Mouse (Mus musculus) lung, adult 2 months (tissue): Measurements from ENCODE around the gene Iqcn. TPM values are rescaled to one million over a fixed set of nuclear protein-coding genes. Genes with fewer than 3 reads are reported as not detected.
A peak's percentile ranks its signal among the peaks of the same experiment; 100 is the strongest.

Experiments used
- DNase-seq: peaks from one replicate; pipeline ENCODE4 v3.0.0; 2022
- H3K4me1 ChIP-seq: fragments of 200-500 bp; 2 replicates; pipeline ENCODE4 v1.6.1; 2011; ENCODE audit warnings: low read length; ENCODE audit not compliant: control insufficient read depth, insufficient read depth
- H3K4me3 ChIP-seq: fragments of 200-500 bp; replicated peaks from 2 replicates; pipeline ENCODE3; 2011; ENCODE audit warnings: low read depth, mild to moderate bottlenecking, control low read depth, low read length; ENCODE audit errors: extremely low read depth
- CTCF ChIP-seq: fragments of 200-500 bp; IDR thresholded peaks from 2 replicates; pipeline ENCODE4 v1.5.1; 2011; ENCODE audit warnings: mild to moderate bottlenecking, low read length, control low read depth; ENCODE audit not compliant: insufficient read depth
- POLR2A ChIP-seq: fragments of 200-500 bp; IDR thresholded peaks from 2 replicates; pipeline ENCODE4 v1.6.1; 2011; ENCODE audit warnings: low read depth, mild to moderate bottlenecking, control low read depth, low read length, borderline replicate concordance; ENCODE audit errors: extremely low read depth
- WGBS: fragments of 180-500 bp; shearing (Covaris S2); methylation state at CpG from one replicate; pipeline ENCODE4 v1.1.7; 2018; 5-methylcytosine and 5-hydroxymethylcytosine counted together
- polyA plus RNA-seq: library from polyadenylated mRNA; depleted of rRNA; stranded (reverse); fragments of >200 nt; gene quantifications from 2 replicates; pipeline ENCODE4 v1.2.3, GENCODE M21; 2012

Gene Iqcn
- polyA plus RNA-seq, 1 experiment: not detected

DNA sequence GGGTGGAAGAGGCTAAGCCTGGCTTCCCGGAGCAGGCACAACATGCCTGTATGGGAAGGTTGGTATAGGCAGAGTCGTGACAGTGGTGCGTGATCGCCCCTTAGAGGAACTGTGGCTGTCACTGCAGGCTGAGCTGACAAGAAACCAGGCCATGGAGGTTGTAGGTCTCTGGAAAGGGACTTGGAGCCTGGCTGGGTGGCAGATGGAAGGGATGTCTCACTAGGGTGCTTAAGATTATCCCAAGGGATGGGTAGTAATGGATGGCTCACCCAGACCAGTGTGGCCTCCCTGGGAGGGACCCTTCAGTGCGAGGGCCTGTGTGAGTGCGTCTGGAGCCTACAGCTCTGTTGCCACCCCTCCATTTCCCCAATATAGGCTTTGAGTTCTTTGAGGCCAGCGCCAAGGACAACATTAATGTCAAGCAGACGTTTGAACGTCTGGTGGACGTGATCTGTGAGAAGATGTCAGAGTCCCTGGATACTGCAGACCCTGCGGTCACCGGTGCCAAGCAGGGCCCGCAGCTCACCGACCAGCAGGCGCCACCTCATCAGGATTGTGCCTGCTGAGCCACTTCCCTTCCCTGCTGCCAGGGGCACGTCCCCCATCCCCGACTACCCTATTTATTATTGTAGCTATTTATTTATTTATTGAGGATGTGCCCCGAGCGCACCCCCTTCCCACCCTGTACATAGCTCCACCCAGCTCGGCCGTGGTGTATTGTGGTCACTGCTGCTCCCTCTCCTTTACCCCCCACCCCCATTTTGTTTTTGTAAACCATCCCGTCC lies 54.5 kb downstream of the Iqcn start:
- H3K4me1 ChIP-seq: peaks cover 24% of the 10 kb centered on the region
- H3K4me3 ChIP-seq: no peak overlapping the region
- TF ChIP-seq POLR2A (peak; percentile 4; the same call in 1 of the 2 replicates), CTCF (peak; percentile 67)
- WGBS: 72% methylated on average over 22 of the region's 22 CpGs
- DNase-seq: no peak

DNA sequence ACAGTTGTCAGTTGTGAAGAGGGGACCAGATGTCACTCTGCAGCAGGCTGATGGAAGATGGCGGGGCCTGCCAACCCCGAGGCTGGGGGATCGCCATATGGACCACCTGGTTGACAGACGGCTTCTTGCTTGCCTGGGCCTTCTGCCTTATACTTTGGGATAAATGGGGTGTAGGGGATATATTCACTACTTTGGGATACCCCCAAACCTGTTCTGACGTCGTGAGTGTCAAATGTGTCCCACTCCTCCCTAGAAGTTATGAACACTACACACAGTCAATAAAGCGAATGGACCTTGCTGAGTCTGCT lies 55.0 kb downstream of the Iqcn start:
- peaks cover 21% of the 10 kb centered on the region for H3K4me1 ChIP-seq
- TF ChIP-seq POLR2A: no peak
- TF ChIP-seq CTCF: no peak
- H3K4me3 ChIP-seq: no peak overlapping the region
- 83% methylated on average over 7 of the region's 7 CpGs for WGBS
- no peak for DNase-seq

DNA sequence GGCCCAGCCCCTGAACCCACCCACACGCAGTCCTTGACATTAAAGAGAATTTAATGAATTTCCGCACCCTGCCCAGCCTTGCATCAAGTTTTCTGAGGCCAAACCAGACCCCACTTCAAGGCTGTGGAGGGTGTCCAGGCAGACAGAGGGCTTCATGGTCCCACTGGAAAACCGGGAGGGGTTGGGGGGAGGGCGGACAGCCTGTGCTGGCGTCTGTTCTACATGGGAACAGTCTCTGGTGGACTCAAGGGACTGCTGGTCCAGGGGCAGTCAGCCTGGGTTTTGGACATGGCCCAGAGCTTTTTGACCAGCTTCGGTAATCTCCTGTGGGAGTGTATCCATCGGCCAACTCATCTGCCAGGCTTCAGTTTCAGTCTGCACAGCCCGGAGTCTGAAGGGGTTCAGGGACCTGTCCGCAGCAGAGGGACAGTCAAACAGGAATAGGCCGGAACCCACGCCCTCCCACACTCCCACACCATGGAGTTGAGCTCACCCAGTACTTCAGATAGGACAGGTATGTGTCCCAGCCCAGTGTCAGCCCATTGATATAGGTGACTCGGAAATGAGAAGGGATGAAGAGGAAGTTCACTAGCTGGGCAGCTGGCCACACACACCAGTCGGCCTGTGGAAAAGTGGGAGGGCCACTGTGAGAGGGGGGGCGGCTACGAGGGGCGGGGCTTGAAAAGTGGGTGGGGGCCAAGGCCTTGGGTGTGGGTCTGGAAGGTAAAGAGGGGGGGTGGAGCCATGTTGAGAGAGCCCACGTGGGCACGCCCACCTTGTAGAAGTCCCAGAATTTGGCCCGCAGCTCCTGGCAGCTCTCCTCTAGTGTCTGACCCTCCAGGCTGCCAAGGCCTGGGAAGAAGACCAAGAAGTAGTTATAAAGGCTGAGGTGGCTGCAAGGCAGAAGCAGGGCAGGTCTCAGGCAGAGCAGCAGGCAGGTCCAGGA lies 55.6 kb downstream of the Iqcn start:
- peak; percentile 64 for DNase-seq
- TF ChIP-seq CTCF (no peak), POLR2A (peak; percentile 52; the same call in 1 of the 2 replicates)
- Histone ChIP-seq H3K4me1 (peaks cover 16% of the 10 kb centered on the region), H3K4me3 (no peak overlapping the region)
- 48% methylated on average over 19 of the region's 19 CpGs for WGBS

DNA sequence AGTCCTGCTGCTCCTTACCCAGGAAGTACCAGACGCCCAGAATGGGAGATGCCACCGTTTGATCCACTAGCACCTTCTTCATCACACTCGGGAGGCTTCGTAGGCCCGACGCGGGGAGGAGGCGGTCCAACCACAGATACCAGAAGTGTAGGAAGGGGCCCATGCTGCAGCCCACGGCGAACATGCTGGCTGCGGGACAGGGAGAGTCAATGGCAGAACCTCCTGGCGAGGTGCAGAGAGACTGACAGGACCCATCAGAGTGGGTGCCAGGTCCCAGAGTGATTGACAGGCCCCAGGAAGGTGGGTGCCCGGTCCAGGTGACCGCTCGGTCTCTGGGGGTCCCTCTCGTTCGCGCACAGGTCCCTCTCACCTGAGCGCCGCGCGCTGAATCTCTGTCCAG lies 57.1 kb downstream of the Iqcn start:
- H3K4me3 ChIP-seq: peak overlapping the region; percentile 83
- WGBS: under 1% methylated on average over 22 of the region's 22 CpGs
- no peak for DNase-seq
- TF ChIP-seq POLR2A (no peak), CTCF (no peak)
- H3K4me1 ChIP-seq: peaks cover 13% of the 10 kb centered on the region

DNA sequence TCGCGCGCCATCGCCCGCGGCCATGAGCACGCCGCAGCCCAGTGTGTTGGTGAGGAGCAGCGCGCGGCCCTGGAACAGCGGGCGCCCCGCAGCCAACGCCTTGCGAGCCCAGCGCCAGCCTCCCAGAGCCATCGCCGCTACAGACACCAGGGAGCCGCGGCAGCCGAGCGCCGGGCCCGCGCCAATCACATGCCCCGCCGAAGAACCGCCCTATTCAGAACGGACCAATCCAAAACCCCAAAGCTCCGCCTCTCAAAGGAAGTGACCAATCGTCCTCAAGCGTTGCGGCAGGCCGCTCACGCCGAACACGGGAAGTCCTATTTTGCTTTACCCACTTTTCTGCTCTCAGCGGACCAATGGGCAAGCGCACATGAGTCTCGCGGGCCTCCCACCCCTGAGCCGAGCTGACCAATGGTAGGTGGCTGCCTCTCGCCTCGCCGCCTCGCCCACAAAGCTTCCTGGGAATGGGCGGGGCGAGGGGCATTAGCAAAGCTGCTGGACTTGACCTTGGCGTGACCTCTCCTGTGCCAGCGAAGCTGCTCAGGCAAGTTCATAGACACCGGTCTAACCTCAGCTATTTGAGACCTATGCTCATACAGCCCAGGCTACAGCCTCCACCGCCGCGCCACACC lies 57.6 kb downstream of the Iqcn start, which contains the start of gene Mpv17l2:
Gene Mpv17l2 (minus strand): TSS at position 172 of the 632 bp plus-strand sequence.
- under 1% methylated on average over 55 of the region's 55 CpGs for WGBS
- H3K4me3 ChIP-seq: peak within 1 kb of the TSS; percentile 83
- H3K4me1 ChIP-seq: peaks cover 14% of the 10 kb centered on the region
- TF ChIP-seq CTCF (no peak), POLR2A (peak; percentile 46; the same call in 1 of the 2 replicates)
- DNase-seq: peak; percentile 94

DNA sequence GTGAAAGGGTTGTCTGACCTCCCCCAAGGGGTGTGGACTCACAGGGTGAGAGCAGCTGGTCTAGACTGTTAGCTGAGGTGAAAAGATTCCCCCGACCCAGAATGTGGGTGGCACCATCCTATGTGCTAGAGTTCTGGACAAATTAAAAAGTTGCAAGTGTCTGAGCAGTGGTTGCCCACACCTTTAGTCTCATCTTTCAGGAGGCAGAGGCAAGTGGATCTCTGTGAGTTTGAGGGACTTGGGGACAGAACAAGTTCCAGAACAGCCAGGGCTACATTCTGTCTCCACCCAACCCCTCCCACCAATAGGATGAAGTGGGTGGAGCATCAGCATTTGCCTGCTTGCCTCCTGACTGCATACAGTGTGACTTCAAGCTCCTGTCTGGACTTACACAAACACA lies 58.9 kb downstream of the Iqcn start:
- no peak for DNase-seq
- H3K4me3 ChIP-seq: no peak overlapping the region
- WGBS: 65% methylated on average over 1 of the region's 1 CpGs
- no peak for TF ChIP-seq CTCF
- no peak for TF ChIP-seq POLR2A
- peaks cover 25% of the 10 kb centered on the region for H3K4me1 ChIP-seq

DNA sequence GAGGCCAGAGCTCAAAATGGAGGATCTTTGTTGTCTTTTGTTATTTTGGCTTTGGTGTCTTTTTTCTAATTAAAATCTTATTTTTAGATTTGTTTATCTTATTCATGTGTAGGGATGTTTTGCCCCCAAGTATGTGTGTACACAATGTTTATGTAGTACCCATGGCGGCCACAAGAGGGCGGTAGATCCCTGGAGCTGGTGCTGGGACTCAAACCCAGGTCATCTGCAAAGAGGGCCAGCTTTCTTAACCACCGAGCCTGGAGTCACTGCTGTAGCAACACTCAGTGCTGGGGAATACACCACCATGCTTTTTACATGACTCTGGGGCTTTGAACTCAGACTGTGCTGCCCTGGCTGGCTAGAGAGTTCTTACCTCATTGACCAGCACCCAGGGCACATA lies 60.1 kb downstream of the Iqcn start:
- H3K4me1 ChIP-seq: peaks cover 25% of the 10 kb centered on the region
- H3K4me3 ChIP-seq: no peak overlapping the region
- peak; percentile 53 for DNase-seq
- WGBS: 8% methylated on average over 3 of the region's 3 CpGs
- TF ChIP-seq POLR2A: no peak
- TF ChIP-seq CTCF: peak; percentile 71

DNA sequence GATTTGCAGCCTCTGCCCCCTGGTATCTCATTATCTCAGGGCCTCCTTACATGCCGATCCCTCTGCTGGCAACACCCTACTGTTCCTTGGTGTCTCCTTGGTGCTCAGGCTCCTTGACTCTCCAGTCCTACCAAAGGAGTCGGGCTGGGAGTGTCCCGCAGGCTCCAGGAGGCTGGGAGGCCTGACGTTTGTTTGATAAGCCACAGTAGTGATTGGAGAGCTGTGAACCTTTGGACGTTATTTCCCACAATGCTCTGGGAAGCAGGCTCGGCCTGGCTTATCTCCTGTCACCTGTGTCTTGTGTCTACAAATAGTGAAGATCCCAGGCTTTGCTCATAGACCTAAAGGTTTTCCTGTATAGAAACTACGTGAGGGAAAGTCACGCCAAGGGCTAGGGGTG lies 60.8 kb downstream of the Iqcn start:
- TF ChIP-seq POLR2A: no peak
- TF ChIP-seq CTCF: no peak
- 73% methylated on average over 8 of the region's 8 CpGs for WGBS

DNA sequence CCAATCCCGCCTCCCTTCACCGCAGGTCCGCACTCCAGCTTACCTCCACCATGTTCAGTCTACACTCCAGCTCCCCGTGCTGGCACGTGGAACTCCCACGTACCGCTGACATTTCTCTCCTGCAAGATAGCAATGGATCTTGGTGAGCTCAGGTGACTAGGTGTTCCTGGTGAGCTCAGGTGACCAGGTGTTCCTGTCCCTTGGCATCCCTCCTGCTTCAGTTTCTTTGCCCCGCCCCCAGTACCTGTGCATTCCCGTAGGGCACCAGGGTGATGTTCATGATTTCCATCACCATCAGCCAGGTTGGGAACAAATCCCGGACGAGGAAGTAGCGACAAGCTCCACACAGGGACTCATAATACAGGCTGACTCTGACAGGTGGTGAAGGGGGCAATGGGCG lies 61.4 kb downstream of the Iqcn start:
- Histone ChIP-seq H3K4me3 (no peak overlapping the region), H3K4me1 (peaks cover 22% of the 10 kb centered on the region)
- DNase-seq: no peak
- 86% methylated on average over 13 of the region's 13 CpGs for WGBS
- no peak for TF ChIP-seq CTCF
- no peak for TF ChIP-seq POLR2A

More for the DNA sequence above, 60.8 kb downstream of the Iqcn start:
- Histone ChIP-seq H3K4me1 (peaks cover 25% of the 10 kb centered on the region), H3K4me3 (no peak overlapping the region)
- no peak for DNase-seq
